Comparison of ENCODE assay signal across 8 mouse cellular contexts in genomic region chr7:8092871-8093270, GRCm38 (mm10).
A peak's percentile ranks its signal among the peaks of the same experiment; 100 is the strongest.
DNase-seq lines count a peak whose midpoint lies in the region.

No protein-coding gene starts in this region.

- DNase-seq in adrenal gland, adult 8-10 months, result peak; percentile 31
- DNase-seq in cerebellum, postnatal 36 days, result peak; percentile 0 to 1
- peak; percentile 47 for DNase-seq in heart, adult 8-10 months (ENCODE audit: low spot score)
- DNase-seq in kidney, adult 8-10 months, result peak; percentile 9 to 47
- peak; percentile 1 to 4 for DNase-seq in layer of hippocampus, postnatal 36 days
- peak; percentile 71 for DNase-seq in lung, postnatal 36 days
- DNase-seq in spleen, postnatal 36 days (ENCODE audit: low spot score in 2 of 2), result peak; percentile 2 to 6
- DNase-seq in urinary bladder, postnatal 14 days (ENCODE audit: low spot score), result peak; percentile 43

Comparison
In these comparisons a context has a peak if more than half of its experiments do, and no peak if none do; other contexts are left out.
1. Peak in every context shown above with its lines: DNase-seq.
2. DNase-seq: peak in every context shown above with its lines; median percentile 71 in lung, postnatal 36 days; 47 in heart, adult 8-10 months; 43 in urinary bladder, postnatal 14 days; 31 in adrenal gland, adult 8-10 months; 28 in kidney, adult 8-10 months; 4 in spleen, postnatal 36 days; 2 in layer of hippocampus, postnatal 36 days; 0 in cerebellum, postnatal 36 days.